Mouse (Mus musculus) cerebellum, adult 9-10 months (tissue): ENCODE data around the gene Cacna1g.
"Not testable (repeated sequence)": the region's sequence is repeated elsewhere in the genome, so short reads cannot be mapped to it uniquely, and the experiment has no call there.

Experiments used
- DNase-seq: peaks from one replicate; pipeline ENCODE4 v3.0.0; 2022

Gene Cacna1g

GRCm38 (mm10) chr11:94402029-94402428 lies 72.0 kb downstream of the Cacna1g start:
- not testable (repeated sequence) for DNase-seq

GRCm38 (mm10) chr11:94400996-94401395 lies 73.0 kb downstream of the Cacna1g start:
- DNase-seq, result no peak

GRCm38 (mm10) chr11:94394107-94394506 lies 79.9 kb downstream of the Cacna1g start:
- DNase-seq, result no peak

- not testable (repeated sequence) for DNase-seq
These were observed 80.5 kb downstream of the Cacna1g start for GRCm38 (mm10) chr11:94393490-94393889.

- no peak for DNase-seq
These were observed 81.3 kb downstream of the Cacna1g start, which contains the start of gene Abcc3 for GRCm38 (mm10) chr11:94392672-94393109. Abcc3 (minus strand) TSS chr11:94392997.

- DNase-seq, result no peak
These were observed 82.3 kb downstream of the Cacna1g start for GRCm38 (mm10) chr11:94391661-94392060.

- no peak for DNase-seq
These were observed 83.2 kb downstream of the Cacna1g start for GRCm38 (mm10) chr11:94390825-94391224.

- DNase-seq, result peak; percentile 79
These were observed 84.1 kb downstream of the Cacna1g start for GRCm38 (mm10) chr11:94389724-94390396.

- no peak for DNase-seq
These were observed 85.0 kb downstream of the Cacna1g start for GRCm38 (mm10) chr11:94389021-94389420.

- no peak for DNase-seq
These were observed 86.2 kb downstream of the Cacna1g start for GRCm38 (mm10) chr11:94387756-94388155.

- no peak for DNase-seq
These were observed 87.8 kb downstream of the Cacna1g start for GRCm38 (mm10) chr11:94385977-94386771.

GRCm38 (mm10) chr11:94379736-94380135 lies 94.3 kb downstream of the Cacna1g start:
- no peak for DNase-seq

- DNase-seq, result no peak
These were observed 94.9 kb downstream of the Cacna1g start for GRCm38 (mm10) chr11:94379061-94379460.

GRCm38 (mm10) chr11:94374276-94374948 lies 99.6 kb downstream of the Cacna1g start:
- no peak for DNase-seq

- no peak for DNase-seq
These were observed 103.2 kb downstream of the Cacna1g start for GRCm38 (mm10) chr11:94370809-94371208.

- DNase-seq, result no peak
These were observed 104.0 kb downstream of the Cacna1g start for GRCm38 (mm10) chr11:94369981-94370380.

GRCm38 (mm10) chr11:94365340-94365739 lies 108.7 kb downstream of the Cacna1g start:
- no peak for DNase-seq

- no peak for DNase-seq
These were observed 110.3 kb downstream of the Cacna1g start for GRCm38 (mm10) chr11:94363690-94364089.

GRCm38 (mm10) chr11:94362101-94362500 lies 111.9 kb downstream of the Cacna1g start:
- no peak for DNase-seq

- peak; percentile 90 for DNase-seq
These were observed 112.7 kb downstream of the Cacna1g start for GRCm38 (mm10) chr11:94361166-94361870.

- DNase-seq, result no peak
These were observed 114.8 kb downstream of the Cacna1g start for GRCm38 (mm10) chr11:94359168-94359567.
